ENCODE assay signal across 14 mouse cellular contexts in genomic region chr11:52364376-52364775, GRCm38 (mm10). TPM values are rescaled to one million over a fixed set of nuclear protein-coding genes. Genes with fewer than 3 reads are reported as not detected.
DNase-seq lines count a peak whose midpoint lies in the region; ATAC-seq lines count a peak whose summit lies in the region.
"Had no signal": no experiment of that assay in that cellular context is flagged by ENCODE, and none has a peak within 500 bp of the region (broad histone marks: within the 10 kb centered on the region; RNA-seq: fewer than 3 reads in every experiment).

No protein-coding gene starts in this region.

- peaks cover 40 to 76% of the 10 kb centered on the region in 2 experiments for H3K4me1 ChIP-seq in heart, embryonic 14.5 days (ENCODE audit: control insufficient read depth in 2 of 2, insufficient read depth in 2 of 2, low read length in 2 of 2)
- H3K4me1 ChIP-seq in liver, embryonic 12.5 days, result peaks cover 86% of the 10 kb centered on the region
- peaks cover 58% of the 10 kb centered on the region for H3K4me1 ChIP-seq in limb, embryonic 15.5 days

- H3K9ac ChIP-seq in heart, embryonic 14.5 days (ENCODE audit: low read length), result peak overlapping the region; percentile 69
- peak overlapping the region; percentile 40; the same call in 1 of the 2 replicates for H3K9ac ChIP-seq in liver, embryonic 12.5 days
- H3K9ac ChIP-seq in limb, embryonic 15.5 days, result no peak overlapping the region
- H3K9ac ChIP-seq: limb, embryonic 13.5 days; midbrain, embryonic 13.5 days had no signal

- no peak for ATAC-seq in heart, embryonic 14.5 days (ENCODE audit: insufficient number of reproducible peaks, insufficient read depth, low FRiP score, low read depth)
- ATAC-seq in liver, embryonic 12.5 days, result no peak
- no peak for ATAC-seq in limb, embryonic 15.5 days (ENCODE audit: insufficient number of reproducible peaks, low FRiP score, low TSS enrichment, low read depth)
- ATAC-seq: CD4-positive, CD25-positive, alpha-beta regulatory T cell, adult 4 months; inflammation-experienced regulatory T-cells, adult 6 months; midbrain, embryonic 13.5 days had no signal

- H3K4me3 ChIP-seq in heart, embryonic 14.5 days (ENCODE audit: control insufficient read depth in 1 of 2, insufficient read depth in 1 of 2, low read depth in 1 of 2, low read length in 2 of 2), result 0 out of 4 replicates have a peak overlapping the region, but pooled peaks of 1 of the 2 experiments have one; percentile 2
- no peak overlapping the region for H3K4me3 ChIP-seq in liver, embryonic 12.5 days
- H3K4me3 ChIP-seq in limb, embryonic 15.5 days, result no peak overlapping the region
- H3K4me3 ChIP-seq: limb, embryonic 13.5 days; midbrain, embryonic 13.5 days; neural tube, embryonic 15.5 days had no signal

- WGBS in heart, embryonic 14.5 days, result 76% methylated on average over 2 of the region's 2 CpGs
- 59% methylated on average over 2 of the region's 2 CpGs for WGBS in liver, embryonic 12.5 days (ENCODE audit: insufficient replicate concordance)
- 73% methylated on average over 2 of the region's 2 CpGs for WGBS in limb, embryonic 15.5 days

- peak overlapping the region; percentile 92 for H3K4me2 ChIP-seq in heart, embryonic 14.5 days (ENCODE audit: low read length)
- H3K4me2 ChIP-seq in liver, embryonic 12.5 days, result peak overlapping the region; percentile 20; the same call in 1 of the 2 replicates
- no peak overlapping the region for H3K4me2 ChIP-seq in limb, embryonic 15.5 days
- H3K4me2 ChIP-seq: midbrain, embryonic 13.5 days; neural tube, embryonic 15.5 days had no signal

- no peak for DNase-seq in heart, adult 9 months (ENCODE audit: low spot score in 2 of 2)
- DNase-seq in liver, result no peak
- DNase-seq in ZHBTc4 (ENCODE audit: low read depth, low spot score), result peak; percentile 66
- DNase-seq in urinary bladder, postnatal 10 days (ENCODE audit: low spot score), result no peak
- DNase-seq in ovary, postnatal 10 days (ENCODE audit: low spot score), result no peak
- DNase-seq: cerebellum, adult 2 months had no signal

- no peaks in the 10 kb centered on the region for H3K27me3 ChIP-seq in heart, embryonic 14.5 days (ENCODE audit: control insufficient read depth, insufficient read depth, low read length)
- no peaks in the 10 kb centered on the region for H3K27me3 ChIP-seq in liver, embryonic 12.5 days (replicated peaks)
- H3K27me3 ChIP-seq in limb, embryonic 15.5 days, result no peaks in the 10 kb centered on the region
- H3K27me3 ChIP-seq: limb, embryonic 13.5 days; midbrain, embryonic 13.5 days; neural tube, embryonic 15.5 days had no signal

- peaks cover 8% of the 10 kb centered on the region for H3K36me3 ChIP-seq in heart, embryonic 14.5 days (ENCODE audit: control insufficient read depth, insufficient read depth, low read length)
- H3K36me3 ChIP-seq in liver, embryonic 12.5 days, result peaks cover 13% of the 10 kb centered on the region
- no peaks in the 10 kb centered on the region for H3K36me3 ChIP-seq in limb, embryonic 15.5 days
- H3K36me3 ChIP-seq: limb, embryonic 13.5 days; midbrain, embryonic 13.5 days; neural tube, embryonic 15.5 days had no signal

- H3K27ac ChIP-seq in heart, embryonic 14.5 days (replicated peaks in 1 of 2; ENCODE audit: control insufficient read depth in 1 of 2, insufficient read depth in 1 of 2, low read depth in 2 of 2, low read length in 2 of 2), result peak overlapping the region; percentile 91 to 93; a peak in 3 of 4 replicates
- H3K27ac ChIP-seq in liver, embryonic 12.5 days, result peak overlapping the region; percentile 55; the same call in 1 of the 2 replicates
- 0 out of 2 replicates have a peak overlapping the region, but pooled peaks have one; percentile 28 for H3K27ac ChIP-seq in limb, embryonic 15.5 days
- H3K27ac ChIP-seq: neural tube, embryonic 15.5 days had no signal

- H3K9me3 ChIP-seq in heart, embryonic 14.5 days (ENCODE audit: control insufficient read depth, low read length), result no peaks in the 10 kb centered on the region
- no peaks in the 10 kb centered on the region for H3K9me3 ChIP-seq in liver, embryonic 12.5 days (replicated peaks)
- H3K9me3 ChIP-seq in limb, embryonic 15.5 days, result no peaks in the 10 kb centered on the region
- H3K9me3 ChIP-seq: limb, embryonic 13.5 days; midbrain, embryonic 13.5 days; neural tube, embryonic 15.5 days had no signal

RNA-seq across cellular contexts. Expression of gene Vdac1, which starts 3.7 kb away (rescaled TPM):
- polyA plus RNA-seq in heart, embryonic 14.5 days (2014; fragmentation: Nextera tagmentation; extraction: Ambion mirVana), result 409 and 422 TPM in 2 replicates
- polyA plus RNA-seq in liver, embryonic 12.5 days (2016; fragmentation: Nextera tagmentation; extraction: Ambion mirVana), result 156 and 159 TPM in 2 replicates
- 280 and 287 TPM in 2 replicates for polyA plus RNA-seq in limb, embryonic 15.5 days (2015; fragmentation: Nextera tagmentation; extraction: Ambion mirVana)

RNA-seq across cellular contexts. Expression of gene 9530068E07Rik, which starts 31.9 kb away (rescaled TPM):
- polyA plus RNA-seq in heart, embryonic 14.5 days (2014; fragmentation: Nextera tagmentation; extraction: Ambion mirVana), result 227 and 235 TPM in 2 replicates
- polyA plus RNA-seq in liver, embryonic 12.5 days (2016; fragmentation: Nextera tagmentation; extraction: Ambion mirVana), result 72.5 and 76.4 TPM in 2 replicates
- 197 and 206 TPM in 2 replicates for polyA plus RNA-seq in limb, embryonic 15.5 days (2015; fragmentation: Nextera tagmentation; extraction: Ambion mirVana)

Comparison
In these comparisons a context has a peak if more than half of its experiments do, and no peak if none do; other contexts are left out.
1. H3K27ac ChIP-seq: peak in every context shown above with its lines; median percentile 92 in heart, embryonic 14.5 days; 55 in liver, embryonic 12.5 days; 28 in limb, embryonic 15.5 days.